Mouse (Mus musculus) urinary bladder, postnatal 14 days (tissue): ENCODE data around the gene Jph4.
A peak's percentile ranks its signal among the peaks of the same experiment; 100 is the strongest.

Experiments used
- DNase-seq: peaks from one replicate; pipeline ENCODE4 v3.0.0; 2021; ENCODE audit warnings: low spot score

Gene Jph4

GRCm38 (mm10) chr14:55093927-55094326 is 22.8 kb downstream of the Jph4 start:
- no peak for DNase-seq

DNA sequence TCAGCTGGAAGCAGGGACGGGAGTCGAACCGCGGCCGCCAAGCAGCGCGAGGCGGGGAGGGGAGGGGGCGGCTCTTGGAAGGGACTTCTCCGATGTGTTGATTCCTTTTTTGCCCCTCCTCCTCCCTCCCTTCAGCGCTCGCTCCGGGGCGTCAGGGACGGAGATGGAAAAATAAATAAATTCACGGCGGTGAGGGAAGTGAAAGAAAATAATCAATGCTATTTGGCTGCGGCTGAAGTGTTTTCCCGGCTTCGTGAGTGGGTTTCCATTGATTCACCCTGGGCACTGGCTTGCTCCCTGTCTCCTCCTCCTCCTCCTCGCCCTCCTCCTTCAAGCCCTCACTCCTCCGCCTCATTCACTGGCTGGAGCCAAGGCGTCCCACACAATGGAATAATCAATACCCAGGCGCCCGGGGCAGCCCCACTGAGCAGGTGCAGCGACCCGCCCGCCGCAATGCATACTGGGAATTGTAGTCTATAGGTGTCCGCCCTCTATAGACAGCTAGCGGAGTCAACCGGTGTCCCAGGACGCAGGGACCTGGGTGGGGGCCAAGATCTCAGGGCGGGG is 24.6 kb downstream of the Jph4 start, which contains the start of gene Zfhx2:
Gene Zfhx2, minus strand, starts transcription at position 314 of the 567 bp plus-strand sequence.
- DNase-seq, result peak; percentile 92

DNA sequence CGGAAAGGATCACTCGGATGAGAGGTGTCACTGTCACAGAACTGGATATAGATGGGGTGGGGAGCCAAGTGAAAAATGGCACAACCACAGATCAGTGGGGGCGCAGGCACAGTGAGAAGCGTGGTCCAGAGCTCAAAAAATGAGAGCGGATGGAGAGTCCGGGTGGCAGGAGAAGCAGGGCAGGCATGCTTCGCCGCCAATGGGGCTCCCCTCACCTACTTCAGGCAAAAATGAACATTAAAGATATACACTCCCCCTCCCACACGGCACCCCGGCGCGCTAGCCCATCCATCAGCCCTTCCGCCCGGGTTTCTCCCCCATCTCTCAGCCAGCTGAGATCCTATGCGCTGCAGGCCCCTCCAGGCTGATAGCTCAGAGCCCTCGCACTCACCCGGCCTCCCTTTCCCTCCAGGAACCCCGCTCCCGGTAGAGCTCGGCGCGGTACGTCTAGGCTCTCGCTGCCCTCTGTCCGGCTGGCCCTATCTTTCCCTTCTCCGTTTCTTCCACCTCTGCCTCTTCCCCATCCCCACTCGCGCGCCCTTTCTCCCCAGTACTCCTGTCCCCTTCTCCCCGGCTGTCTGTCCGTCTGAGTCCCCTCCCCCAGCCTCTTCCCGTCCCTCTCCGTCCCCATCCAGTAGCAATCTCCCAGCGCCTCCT is 25.4 kb downstream of the Jph4 start:
- DNase-seq, result no peak

DNA sequence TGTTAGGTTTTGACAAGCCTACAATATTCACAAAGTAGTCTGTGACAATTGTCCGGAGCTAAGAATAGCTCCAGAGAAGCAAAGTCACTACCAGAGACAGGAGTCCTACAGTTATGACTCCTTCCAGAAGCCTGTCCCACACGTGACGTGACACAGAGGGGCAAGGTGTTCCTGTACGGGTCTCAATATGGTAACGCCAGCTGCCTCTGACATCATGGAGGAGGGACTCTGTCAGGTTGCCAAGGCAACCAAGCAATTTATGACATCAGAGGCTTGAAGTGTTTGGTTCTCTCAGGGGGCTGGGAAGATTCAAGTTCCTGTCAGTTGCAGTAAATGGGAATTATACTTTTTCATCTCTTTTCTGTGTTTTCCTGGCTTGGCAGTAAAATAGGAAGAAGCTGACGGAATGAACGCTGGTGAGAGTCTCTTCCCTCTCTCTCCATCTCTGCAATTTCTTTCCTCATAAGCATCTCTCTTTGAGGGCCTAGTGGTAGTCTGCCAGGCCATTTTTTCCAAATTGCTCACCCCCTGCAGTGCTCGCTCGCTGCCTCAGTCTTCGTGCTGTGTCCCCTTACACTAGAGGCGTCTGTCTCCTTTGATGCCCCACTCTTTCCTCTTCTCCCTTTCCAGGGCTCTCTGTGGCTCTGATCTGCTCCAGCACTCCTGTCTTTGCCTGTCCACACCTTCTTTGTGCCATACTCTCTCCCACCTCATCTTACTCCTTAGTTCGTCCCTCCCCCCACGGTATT is 27.4 kb downstream of the Jph4 start:
- no peak for DNase-seq

DNA sequence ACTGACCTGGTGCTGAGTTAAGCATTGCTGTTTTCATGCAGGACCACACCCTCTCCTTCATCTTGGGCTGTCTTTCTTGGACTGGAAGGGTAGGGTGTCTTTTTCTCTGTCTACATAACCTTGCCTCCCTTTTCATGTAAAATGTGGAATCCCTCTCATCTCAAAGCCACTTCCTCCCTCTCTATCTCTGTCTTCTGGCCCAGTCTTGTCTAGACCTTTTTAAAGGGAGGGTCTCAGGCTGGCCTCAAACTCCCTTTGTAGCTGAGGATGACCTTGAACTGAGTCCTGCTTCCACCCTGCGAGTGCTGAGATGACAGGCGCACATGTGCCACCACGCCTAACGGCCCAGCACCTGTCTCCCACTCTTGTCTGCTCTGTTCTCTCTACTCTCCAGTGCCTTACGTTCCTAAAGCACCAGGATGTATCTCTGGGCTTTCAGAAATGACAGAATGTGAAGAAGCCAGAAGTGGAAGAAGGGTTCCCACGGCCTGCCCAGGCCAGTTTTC is 30.7 kb downstream of the Jph4 start:
- DNase-seq, result no peak

DNA sequence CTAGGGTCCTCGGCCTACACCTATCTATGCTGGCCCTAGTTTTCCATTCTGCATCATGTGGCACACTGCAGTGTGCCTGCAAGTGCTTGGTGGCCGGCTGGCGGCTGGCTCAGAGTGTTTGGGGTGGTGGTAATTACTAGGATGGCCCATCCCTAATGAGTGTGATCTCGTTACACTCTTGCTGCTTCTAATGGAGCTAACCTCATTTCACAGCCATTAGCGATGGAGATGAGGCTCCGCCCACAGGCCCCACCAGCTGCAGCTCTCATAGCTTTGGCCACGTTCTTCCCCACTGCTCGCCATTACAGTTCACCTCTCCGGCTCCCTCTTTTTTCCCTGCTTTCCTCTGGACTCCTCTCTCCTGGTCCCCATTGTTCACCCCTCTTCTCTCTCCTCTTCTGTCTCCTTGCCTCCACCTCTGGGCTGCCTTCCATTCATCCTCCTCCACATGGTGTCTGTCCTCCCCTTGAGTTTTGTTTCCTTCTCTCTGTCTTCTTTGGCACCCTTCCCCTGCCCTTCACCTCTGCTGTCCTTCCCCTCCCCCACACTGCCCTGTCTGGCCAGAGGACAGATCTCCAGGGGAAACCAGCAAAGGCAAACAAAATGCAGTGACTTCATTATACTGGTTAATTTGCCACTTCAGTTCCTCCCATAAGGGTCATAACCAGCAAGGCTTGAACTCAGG is 31.3 kb downstream of the Jph4 start:
- no peak for DNase-seq

DNA sequence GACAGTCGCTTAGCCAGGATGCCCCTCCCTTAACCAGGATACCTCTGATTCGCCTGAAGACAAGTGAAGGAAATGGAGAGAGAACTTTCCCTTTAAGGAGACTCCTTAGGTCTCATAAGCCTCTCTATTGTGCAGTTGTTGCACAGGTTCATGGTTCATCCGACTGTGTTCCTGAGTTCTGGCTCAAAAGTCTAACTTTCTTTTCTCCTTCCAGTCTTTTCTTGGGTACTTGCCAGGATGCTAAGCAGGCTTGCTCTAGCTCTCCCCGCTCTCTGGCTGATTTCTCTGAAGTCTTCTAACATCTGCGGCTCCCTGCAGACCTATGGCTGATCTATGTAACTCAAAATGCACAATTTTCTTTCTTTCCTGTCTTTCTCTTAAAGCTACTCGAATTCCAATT is 33.3 kb downstream of the Jph4 start:
- DNase-seq, result no peak

DNA sequence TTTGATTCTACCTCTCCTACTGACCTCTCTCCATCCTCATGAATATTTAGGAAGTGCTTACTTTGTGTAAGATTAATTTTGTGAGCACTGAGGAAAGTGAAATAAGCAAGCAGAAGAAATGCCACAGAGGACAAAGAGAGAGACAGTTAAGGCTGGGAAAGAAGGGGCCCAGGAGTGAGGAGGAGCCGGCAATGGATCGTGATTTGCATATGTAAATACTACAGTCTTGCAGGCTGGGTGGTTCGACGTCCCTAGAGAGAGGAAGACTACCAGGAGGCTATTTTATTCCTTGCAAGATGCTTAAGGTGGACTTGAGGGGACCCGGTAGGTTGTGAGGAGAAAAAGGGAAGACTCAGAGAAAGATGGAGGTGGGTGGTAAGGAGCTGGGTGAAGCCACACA is 35.6 kb downstream of the Jph4 start:
- no peak for DNase-seq

- peak; percentile 70 for DNase-seq
These were observed 37.3 kb downstream of the Jph4 start for GRCm38 (mm10) chr14:55079214-55079970.

DNA sequence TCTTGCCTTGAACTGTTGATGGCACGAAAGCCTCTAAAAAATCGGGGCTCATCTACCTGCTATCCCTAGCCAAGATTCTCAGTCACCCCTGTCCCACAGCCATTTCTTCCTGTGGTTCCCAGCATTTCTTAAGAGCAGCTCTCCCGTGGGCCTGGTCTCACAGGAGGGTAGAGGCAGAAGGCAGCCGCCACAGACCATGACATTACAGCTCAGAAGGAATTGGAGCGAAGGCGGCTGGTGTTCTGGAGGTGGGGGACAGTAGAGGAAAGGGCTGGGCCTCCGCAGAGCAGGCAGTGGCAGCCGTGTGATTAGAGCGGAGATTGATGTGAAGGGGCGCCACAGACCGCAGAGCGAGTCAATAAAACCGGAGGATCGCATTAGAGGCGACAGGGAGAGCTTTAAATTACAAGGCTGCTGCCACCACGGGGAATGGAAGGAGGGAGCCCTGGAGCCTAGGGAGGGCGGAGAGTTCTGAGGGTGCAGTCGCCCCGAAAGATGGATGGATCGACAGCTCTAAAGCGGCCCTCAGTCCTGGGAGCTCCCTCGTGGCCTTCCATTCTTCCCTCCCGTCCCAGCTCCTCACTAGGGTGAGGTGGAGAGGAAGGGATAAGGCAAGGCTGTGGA is 38.3 kb downstream of the Jph4 start:
- no peak for DNase-seq

DNA sequence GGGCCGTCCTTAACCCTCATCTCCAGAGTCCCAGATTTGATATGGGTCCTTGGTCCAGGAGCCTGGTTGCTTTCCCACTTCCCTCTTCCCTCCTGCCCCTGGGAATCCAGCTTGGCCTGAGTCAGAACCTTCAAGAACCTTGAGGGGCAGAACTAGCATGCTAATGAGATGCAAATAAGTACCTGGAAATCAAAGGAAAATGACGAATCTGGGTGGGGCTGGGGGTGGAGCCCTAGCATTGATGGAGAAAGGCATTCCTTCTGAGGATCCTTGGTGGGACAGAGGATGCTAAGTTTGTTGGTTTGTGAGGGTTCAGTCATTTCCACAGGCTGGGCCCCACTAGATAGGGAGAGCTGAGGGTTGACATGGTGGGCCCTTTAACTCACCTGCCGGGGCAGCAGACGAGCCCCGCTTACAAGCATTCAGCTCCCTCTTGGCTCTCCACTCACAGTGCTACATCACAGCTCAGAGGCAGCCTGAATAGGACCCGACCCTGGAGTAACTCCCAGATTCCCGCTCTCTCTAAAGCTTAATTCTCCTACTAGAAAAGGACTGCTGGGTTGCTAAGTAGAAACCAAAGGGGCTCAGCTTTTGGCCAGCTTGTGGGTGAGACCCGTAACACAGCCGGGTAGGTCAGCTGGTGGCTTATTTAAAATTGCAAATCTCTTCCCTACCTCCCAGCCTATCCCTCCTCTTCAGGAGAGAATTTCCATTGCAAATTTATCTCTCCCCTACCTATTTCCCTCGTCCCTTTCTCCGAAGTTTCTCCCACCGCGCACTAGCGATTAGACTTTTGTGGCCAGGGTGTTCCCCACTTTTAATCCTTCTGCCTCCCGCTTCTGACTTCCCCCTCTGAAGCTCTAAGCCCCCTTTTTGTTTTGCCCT is 39.0 kb downstream of the Jph4 start:
- no peak for DNase-seq

DNA sequence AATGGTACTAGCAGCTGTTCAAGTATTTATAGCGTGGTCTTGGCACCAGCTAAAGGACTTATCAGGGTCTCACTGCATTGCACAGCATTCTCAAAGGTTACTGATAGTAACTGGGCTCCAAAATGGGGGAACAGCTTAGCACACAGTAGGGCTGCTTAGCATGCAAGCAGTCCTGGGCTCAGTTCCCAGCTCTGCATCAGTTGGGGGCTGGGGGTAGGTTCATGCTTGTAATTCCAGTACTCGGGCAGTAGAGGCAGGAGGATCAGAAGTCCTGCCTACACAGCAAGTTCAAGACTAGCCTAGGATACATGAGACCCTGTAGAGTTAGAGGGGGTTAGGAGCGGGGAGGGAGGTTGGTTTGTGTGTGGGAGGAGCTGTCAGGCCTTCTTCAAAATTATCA is 39.8 kb downstream of the Jph4 start:
- no peak for DNase-seq

DNA sequence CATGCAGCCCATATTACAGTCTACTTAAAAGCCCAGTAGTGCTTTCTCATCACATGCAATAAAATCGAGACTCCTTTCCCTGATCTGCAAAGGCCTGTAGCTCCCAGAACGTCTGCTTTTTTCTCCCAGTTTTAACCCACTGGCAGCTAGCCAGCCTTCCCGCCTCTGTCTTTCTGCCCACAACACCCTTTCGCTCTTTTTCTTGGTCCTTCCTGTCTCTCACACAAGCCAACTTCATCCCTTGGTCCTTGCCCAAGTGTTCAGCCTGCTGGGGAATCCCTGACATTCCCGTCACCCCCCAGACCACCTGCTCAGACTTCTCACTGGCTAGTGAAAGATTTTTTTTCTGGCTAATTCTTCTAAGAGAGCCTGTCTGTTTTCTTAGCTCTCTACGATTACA is 40.5 kb downstream of the Jph4 start:
- DNase-seq, result no peak

DNA sequence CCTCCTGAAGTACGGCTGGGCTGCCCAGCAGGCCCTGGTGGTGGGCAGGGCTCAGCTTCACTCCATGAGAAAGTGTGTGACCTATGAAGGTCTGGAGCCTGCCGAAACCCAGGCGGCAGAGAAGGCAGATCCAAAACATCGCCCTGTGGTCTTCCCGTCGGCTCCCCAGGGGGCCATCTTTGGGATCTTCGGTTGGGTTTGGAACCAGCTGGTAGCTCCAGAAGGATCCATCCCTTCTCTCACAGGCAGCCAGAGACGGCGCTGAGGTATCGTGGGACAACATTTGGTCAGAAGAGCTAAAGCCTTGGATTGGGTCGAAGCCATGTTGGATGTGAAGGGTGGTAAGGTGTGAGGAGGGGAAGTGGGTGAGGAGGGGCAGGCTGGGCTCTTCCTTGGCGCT is 42.3 kb downstream of the Jph4 start:
- DNase-seq, result no peak

DNA sequence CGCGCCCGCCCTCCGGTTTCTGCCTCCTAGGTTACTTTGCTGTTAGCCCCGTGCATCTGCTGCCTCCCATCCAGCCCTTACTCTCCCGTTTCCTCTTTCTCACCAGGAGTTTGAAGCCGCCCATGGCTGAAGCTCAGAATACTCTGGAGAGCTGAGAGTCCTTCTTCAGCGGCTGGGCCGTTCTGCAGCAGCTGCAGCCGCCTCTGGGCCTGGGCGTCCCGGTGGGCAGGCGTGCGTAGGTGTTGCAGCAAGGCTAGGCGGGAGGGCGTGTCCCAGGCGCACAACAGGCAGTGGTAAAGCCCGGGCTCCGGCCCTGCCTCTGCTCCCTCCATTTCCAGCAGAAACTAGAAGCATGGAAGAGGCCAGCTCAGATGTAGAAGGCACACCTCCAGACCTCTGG is 45.0 kb downstream of the Jph4 start:
- DNase-seq, result no peak

- no peak for DNase-seq
These were observed 50.7 kb downstream of the Jph4 start for GRCm38 (mm10) chr14:55066042-55066441.

DNA sequence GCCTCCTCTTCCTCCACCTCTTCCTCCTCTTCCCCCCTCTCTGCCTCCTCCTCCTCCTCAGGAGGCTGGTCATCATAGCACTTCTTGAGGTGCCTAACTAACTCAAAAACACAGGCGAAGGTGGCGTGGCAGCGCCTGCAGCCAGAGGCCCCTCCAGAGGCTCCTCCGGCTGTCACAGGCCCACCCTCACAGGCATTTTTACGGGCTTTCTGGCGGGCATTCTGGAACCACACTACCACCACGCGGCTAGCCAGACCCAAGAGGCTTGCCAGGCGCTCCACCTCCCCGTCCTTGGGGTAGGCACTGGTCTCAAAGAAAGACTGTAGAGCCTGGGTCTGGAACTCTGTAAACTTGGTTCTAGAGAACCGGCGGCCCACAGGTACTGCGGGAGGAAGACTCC is 51.3 kb downstream of the Jph4 start:
- no peak for DNase-seq

DNA sequence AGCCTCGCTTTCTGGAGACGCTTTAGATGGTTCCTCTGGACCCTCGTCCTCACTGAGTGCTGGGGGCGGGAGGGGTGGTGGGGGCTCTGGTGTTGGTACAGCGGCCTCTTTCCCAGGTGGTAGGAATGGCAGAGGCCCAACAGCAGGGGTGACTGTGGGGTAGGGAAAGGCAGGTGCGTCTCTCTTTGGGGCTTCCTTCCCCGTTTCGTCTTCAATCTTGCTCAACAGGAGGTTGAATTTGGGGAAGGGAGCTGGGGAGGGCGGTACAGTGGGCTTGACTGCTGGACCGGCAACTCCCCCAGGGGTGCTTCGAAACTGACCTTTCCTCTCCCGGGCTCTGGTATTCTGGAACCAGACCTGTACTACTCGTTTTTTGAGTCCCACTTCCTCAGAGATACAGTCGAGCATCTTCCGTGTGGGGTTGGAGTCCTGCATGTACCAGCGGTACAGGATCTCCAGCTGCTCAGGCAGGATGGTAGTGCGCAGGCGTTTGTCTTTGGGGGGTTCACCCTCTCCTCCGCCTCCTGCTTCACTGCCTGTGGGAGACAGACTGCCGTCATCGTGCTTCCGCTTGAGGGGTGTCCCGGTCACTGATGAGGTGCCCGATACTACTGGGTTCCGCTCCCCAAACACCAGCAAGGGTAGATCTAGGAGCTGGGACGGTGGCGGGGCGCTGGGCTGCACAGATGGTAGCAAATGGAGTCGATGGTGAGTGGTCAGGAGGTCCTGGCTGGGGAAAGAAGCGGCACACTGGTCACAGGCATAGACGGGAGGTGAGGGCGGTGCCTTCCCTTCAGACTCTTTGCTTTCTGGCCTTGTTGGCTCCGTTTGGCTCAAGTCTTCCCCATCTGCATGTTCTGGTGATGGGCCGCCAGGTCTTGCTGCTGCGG is 52.0 kb downstream of the Jph4 start:
- DNase-seq, result no peak
